Mouse (Mus musculus) embryo, embryonic 11.5 days (tissue): ENCODE data around the gene Tbc1d22a.

Source experiments
- DNase-seq: peaks from one replicate; pipeline ENCODE4 v3.0.0-alpha.2; 2012; ENCODE audit warnings: low read depth, low spot score

Tbc1d22a gene

GRCm38 (mm10) chr15:86234517-86235441 is 20.5 kb downstream of the Tbc1d22a start:
- no peak for DNase-seq

GRCm38 (mm10) chr15:86236252-86236651 is 22.0 kb downstream of the Tbc1d22a start:
- no peak for DNase-seq

GRCm38 (mm10) chr15:86238076-86238475 is 23.8 kb downstream of the Tbc1d22a start:
- no peak for DNase-seq

GRCm38 (mm10) chr15:86239068-86239467 is 24.8 kb downstream of the Tbc1d22a start:
- DNase-seq, result no peak

DNA sequence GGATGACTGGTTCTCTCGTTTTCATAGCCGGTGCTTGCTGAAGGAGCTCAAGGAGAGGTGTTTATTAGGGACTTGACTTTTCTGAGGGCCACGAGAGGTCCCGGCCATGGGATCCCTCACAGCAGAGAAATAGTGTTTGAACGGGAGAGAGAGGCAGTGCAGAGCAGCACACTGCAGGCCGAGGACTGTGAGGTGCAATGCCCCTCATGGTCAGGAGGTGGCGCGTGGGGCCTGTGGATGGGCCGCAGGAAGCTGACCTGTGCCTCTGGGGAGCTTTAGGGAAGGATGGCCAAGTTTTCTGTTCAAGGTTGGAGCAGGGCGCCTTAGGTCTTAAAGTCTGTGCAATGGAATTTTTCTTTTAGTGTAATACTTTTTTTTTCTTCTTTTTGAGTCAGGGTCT is 25.5 kb downstream of the Tbc1d22a start:
- peak; percentile 40 for DNase-seq

DNA sequence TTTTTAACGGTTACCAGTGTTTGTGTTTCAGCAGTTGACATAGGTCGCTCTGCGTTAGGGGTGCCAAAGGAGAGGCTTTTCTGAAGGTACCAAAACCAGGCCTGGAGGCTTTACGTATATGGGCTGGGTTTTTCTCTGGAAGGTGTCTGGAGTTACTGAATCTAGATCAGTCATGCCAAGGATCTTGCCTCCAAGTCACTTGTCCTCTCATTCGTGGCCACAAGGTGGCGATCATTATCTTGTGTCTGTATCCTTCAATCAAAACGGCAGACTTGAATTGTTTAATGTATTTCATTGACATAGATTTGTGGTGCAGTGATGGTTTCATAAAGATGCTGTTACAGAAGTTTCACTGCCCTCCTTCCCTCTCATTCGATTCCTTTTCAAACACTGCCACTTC is 29.4 kb downstream of the Tbc1d22a start:
- peak; percentile 40 for DNase-seq

GRCm38 (mm10) chr15:86244380-86244779 is 30.1 kb downstream of the Tbc1d22a start:
- no peak for DNase-seq

DNA sequence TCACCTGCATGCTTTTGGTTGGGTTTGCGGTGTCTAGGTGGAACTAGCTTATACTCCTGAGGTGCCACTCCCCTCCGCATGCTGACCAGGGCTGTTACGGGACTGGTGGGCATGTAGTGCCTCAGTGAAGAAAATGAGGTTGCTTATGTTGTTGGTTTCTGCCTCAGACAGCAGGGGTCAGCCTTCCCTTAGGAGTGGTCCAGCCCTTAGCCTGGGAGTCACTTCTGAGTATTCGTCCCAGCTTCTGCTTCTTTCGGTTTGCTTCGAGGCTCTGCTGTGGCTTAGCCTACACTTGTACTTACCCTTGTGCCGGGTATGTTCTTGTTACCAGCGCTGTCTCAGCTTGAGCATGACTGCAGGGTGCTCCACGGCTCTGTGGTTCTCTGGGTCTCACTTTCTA is 36.0 kb downstream of the Tbc1d22a start:
- DNase-seq, result peak; percentile 27

DNA sequence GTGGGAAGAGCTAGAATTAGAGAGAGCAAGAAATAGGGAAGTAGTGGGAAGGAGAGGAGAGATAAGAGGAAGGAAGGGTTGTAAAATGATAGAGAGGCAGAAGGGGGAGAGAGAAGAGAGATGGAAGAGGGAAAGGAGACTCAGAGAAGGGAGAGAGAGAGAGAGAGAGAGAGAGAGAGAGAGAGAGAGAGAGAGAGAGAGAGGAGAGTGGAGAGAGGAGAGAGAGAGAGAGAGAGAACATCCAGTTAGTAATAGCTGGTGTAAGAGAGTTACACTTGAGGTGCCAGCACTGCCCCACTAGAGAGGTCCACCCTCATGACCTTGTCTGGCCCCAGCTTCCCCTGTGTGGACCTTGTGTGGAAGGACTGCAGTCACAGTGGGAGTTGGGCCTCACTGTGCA is 37.9 kb downstream of the Tbc1d22a start:
- DNase-seq, result no peak

DNA sequence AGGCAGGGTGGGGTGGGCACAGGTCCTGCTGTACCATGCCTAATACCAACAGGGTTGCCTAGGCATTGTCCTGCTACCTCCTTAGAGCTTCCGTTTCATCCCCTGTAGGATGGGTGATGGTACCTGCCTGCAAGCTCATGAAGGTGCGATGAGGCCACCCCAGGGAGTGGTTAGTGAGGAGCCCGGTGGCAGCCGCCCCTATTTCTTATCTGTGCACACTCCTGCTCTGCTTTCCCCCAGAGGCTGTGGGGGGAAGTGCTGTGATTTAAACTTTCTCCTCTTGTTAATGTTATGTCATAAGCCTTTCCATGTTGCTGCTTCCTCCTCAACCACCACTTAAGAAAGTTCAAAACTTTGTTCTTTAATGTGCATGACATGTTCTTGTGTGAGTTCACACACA is 38.4 kb downstream of the Tbc1d22a start:
- DNase-seq, result no peak

GRCm38 (mm10) chr15:86253411-86253810 is 39.2 kb downstream of the Tbc1d22a start:
- no peak for DNase-seq

GRCm38 (mm10) chr15:86256201-86256600 is 41.9 kb downstream of the Tbc1d22a start:
- no peak for DNase-seq

DNA sequence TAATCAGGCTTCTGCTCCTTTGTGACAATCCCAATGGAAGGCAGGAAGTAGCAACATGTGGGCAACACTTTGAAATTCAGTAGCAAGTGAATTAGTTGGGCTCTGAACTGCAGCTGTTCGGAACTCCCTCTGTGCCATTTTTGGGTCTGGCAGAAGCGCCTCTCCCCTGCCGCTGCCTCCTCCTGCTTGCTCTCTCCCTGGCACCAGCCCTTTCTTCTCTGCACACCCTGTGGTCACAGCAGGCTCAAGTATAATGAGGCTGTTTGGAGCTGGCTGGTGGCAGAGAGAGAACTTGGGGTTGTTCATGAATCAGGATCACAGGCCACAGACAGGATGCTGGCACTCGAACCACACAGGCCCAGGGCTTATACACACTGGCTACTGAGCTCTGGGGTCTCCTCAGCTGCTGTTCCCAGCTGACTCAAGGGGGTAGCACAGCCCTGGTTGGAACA is 42.5 kb downstream of the Tbc1d22a start:
- DNase-seq, result no peak

- no peak for DNase-seq
Measured at GRCm38 (mm10) chr15:86257916-86258685, 43.8 kb downstream of the Tbc1d22a start.

- no peak for DNase-seq
Measured at GRCm38 (mm10) chr15:86259233-86259632, 45.0 kb downstream of the Tbc1d22a start.

DNA sequence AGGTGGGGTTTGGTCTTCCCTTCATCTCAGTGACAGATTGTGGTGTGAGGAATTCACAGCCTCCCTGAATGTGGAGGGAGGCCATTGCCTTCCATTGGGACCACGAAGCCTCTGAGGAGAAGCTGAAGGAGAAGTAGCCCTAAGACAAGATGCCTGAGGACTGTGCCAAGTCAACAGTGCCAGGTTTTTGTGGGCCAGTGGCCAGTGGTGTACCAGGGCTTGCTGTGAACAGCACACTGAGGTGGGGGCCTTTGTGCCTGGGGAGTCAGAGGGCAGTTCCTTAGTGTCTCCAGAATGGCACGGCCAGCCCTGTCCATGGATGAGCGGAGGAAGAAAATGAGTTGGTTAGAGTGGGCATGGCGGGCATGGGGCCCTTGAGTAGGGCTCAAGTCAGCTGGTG is 45.9 kb downstream of the Tbc1d22a start:
- no peak for DNase-seq

GRCm38 (mm10) chr15:86264389-86264788 is 50.1 kb downstream of the Tbc1d22a start:
- no peak for DNase-seq

DNA sequence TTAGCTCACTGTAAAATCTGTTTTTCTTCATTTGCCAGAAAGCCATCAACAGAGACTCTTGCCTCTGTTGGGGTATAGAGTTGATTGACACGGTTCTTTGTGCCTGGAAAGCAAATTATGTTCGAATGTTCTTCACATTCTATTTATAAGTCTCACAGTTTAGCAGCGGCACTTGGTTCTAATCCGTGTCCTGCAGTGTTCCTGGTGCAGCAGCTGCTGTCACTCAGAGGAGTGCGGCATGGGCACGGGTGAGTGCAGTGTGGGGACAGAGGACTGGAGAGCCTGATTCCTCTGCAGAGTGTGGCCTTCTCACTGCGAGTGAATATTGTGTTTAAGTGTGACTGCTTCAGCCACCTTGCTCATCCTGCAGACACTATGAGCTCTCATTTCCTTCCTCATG is 50.5 kb downstream of the Tbc1d22a start:
- no peak for DNase-seq

DNA sequence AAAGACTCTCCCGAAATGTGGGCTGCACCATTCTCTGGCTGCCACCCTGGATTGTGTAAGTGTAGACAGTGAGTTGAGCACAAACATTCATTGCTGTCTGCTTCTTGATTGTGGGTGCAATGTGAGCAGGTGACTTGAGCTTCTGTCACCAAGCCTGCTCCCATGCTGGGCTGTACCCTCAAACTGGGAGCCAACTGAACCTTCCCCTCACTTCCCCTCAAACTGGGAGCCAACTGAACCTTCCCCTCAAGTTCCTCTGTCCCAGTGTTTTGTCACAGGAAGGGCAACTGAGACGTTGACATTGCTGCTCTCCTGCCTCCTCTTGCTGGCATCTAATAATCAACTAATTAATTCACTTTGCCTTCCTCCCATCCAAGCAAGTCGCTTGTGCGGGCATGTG is 52.7 kb downstream of the Tbc1d22a start:
- no peak for DNase-seq

DNA sequence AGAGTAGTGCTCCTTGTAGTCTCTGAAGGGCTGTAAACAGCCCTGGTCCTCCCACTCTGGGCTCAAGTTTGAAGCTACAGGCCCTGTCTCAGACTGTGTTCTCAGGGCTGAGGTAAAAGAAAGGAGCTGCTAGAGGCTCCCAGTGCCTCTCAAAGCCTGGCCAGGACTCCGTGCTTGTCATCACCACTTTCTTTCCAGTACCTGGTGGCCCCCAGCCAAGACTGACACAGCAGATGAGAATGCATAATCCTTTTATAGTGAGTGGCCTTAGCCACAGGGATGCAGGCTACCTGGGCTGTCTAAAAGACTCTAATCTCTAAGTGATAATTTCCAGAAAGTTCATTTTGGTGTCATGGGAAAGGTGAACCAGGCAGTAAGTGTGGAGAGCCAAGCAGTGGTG is 54.3 kb downstream of the Tbc1d22a start:
- no peak for DNase-seq

DNA sequence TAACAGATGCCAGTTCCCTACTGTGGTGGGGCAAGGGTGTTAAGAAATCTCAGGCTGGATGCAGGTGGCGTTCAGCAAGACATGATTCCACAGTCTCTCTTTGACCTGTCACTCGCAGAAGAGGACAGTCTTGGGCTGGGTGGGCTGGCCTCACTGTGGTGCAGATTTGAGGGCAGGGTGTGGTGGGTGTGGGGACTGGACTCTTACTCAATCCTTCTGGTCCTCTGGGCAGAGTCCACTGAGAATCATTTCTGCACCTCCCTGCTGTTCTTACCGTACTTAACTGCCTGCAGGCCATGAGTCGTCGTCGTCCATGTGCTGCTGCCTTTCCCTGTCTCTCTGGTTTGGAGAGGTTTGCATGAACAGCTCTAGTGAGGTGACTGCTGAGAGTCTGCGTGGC is 61.5 kb downstream of the Tbc1d22a start:
- DNase-seq, result no peak

GRCm38 (mm10) chr15:86276538-86277264 is 62.4 kb downstream of the Tbc1d22a start:
- no peak for DNase-seq
